Mouse (Mus musculus): ENCODE data around the gene Plekhg3. TPM values are rescaled to one million over a fixed set of nuclear protein-coding genes. Genes with fewer than 3 reads are reported as not detected.

The Plekhg3 gene
- polyA plus RNA-seq, 1 experiment = 49.6 TPM

GRCm38 (mm10) chr12:76556745-76557389 lies 26.2 kb downstream of the Plekhg3 start:
- peaks cover 18% of the 10 kb centered on the region for H3K4me1 ChIP-seq (ENCODE audit: control insufficient read depth, insufficient read depth, low read length)
- no peak overlapping the region for H3K4me3 ChIP-seq (ENCODE audit: insufficient read depth, low read length)
- TF ChIP-seq CTCF (IDR thresholded peaks at IDR 0.05; ENCODE audit: low read depth, low read length) (no peak), POLR2A (IDR thresholded peaks at IDR 0.05; ENCODE audit: borderline replicate concordance, low read depth, low read length) (no peak)
- no peak overlapping the region for H3K27ac ChIP-seq (ENCODE audit: insufficient read depth, low read depth, low read length)

GRCm38 (mm10) chr12:76558206-76558605 lies 27.5 kb downstream of the Plekhg3 start:
- TF ChIP-seq POLR2A (IDR thresholded peaks at IDR 0.05; ENCODE audit: borderline replicate concordance, low read depth, low read length) (no peak), CTCF (IDR thresholded peaks at IDR 0.05; ENCODE audit: low read depth, low read length) (no peak)
- Histone ChIP-seq H3K27ac (ENCODE audit: insufficient read depth, low read depth, low read length) (no peak overlapping the region), H3K4me1 (ENCODE audit: control insufficient read depth, insufficient read depth, low read length) (peaks cover 11% of the 10 kb centered on the region), H3K4me3 (ENCODE audit: insufficient read depth, low read length) (no peak overlapping the region)

GRCm38 (mm10) chr12:76562196-76562595 lies 31.5 kb downstream of the Plekhg3 start:
- Histone ChIP-seq H3K4me1 (ENCODE audit: control insufficient read depth, insufficient read depth, low read length) (no peaks in the 10 kb centered on the region), H3K27ac (ENCODE audit: insufficient read depth, low read depth, low read length) (no peak overlapping the region), H3K4me3 (ENCODE audit: insufficient read depth, low read length) (no peak overlapping the region)
- TF ChIP-seq POLR2A (IDR thresholded peaks at IDR 0.05; ENCODE audit: borderline replicate concordance, low read depth, low read length) = no peak
- TF ChIP-seq CTCF (IDR thresholded peaks at IDR 0.05; ENCODE audit: low read depth, low read length) = no peak

GRCm38 (mm10) chr12:76566284-76566683 lies 35.6 kb downstream of the Plekhg3 start:
- Histone ChIP-seq H3K4me3 (ENCODE audit: insufficient read depth, low read length) (no peak overlapping the region), H3K27ac (ENCODE audit: insufficient read depth, low read depth, low read length) (no peak overlapping the region), H3K4me1 (ENCODE audit: control insufficient read depth, insufficient read depth, low read length) (no peaks in the 10 kb centered on the region)
- TF ChIP-seq POLR2A (IDR thresholded peaks at IDR 0.05; ENCODE audit: borderline replicate concordance, low read depth, low read length) (no peak), CTCF (IDR thresholded peaks at IDR 0.05; ENCODE audit: low read depth, low read length) (no peak)

- Histone ChIP-seq H3K4me3 (ENCODE audit: insufficient read depth, low read length) (no peak overlapping the region), H3K27ac (ENCODE audit: insufficient read depth, low read depth, low read length) (no peak overlapping the region), H3K4me1 (ENCODE audit: control insufficient read depth, insufficient read depth, low read length) (no peaks in the 10 kb centered on the region)
- no peak for TF ChIP-seq CTCF (IDR thresholded peaks at IDR 0.05; ENCODE audit: low read depth, low read length)
- no peak for TF ChIP-seq POLR2A (IDR thresholded peaks at IDR 0.05; ENCODE audit: borderline replicate concordance, low read depth, low read length)
Measured at GRCm38 (mm10) chr12:76570221-76570940, 39.7 kb downstream of the Plekhg3 start.

GRCm38 (mm10) chr12:76571266-76571665 lies 40.6 kb downstream of the Plekhg3 start:
- no peak overlapping the region for H3K4me3 ChIP-seq (ENCODE audit: insufficient read depth, low read length)
- TF ChIP-seq CTCF (IDR thresholded peaks at IDR 0.05; ENCODE audit: low read depth, low read length) (no peak), POLR2A (IDR thresholded peaks at IDR 0.05; ENCODE audit: borderline replicate concordance, low read depth, low read length) (no peak)
- no peak overlapping the region for H3K27ac ChIP-seq (ENCODE audit: insufficient read depth, low read depth, low read length)
- H3K4me1 ChIP-seq (ENCODE audit: control insufficient read depth, insufficient read depth, low read length) = no peaks in the 10 kb centered on the region

- no peak overlapping the region for H3K27ac ChIP-seq (ENCODE audit: insufficient read depth, low read depth, low read length)
- no peaks in the 10 kb centered on the region for H3K4me1 ChIP-seq (ENCODE audit: control insufficient read depth, insufficient read depth, low read length)
- TF ChIP-seq CTCF (IDR thresholded peaks at IDR 0.05; ENCODE audit: low read depth, low read length) (no peak), POLR2A (IDR thresholded peaks at IDR 0.05; ENCODE audit: borderline replicate concordance, low read depth, low read length) (no peak)
- H3K4me3 ChIP-seq (ENCODE audit: insufficient read depth, low read length) = no peak overlapping the region
Measured at GRCm38 (mm10) chr12:76572261-76573251, 41.9 kb downstream of the Plekhg3 start.

GRCm38 (mm10) chr12:76573381-76573780 lies 42.7 kb downstream of the Plekhg3 start:
- TF ChIP-seq POLR2A (IDR thresholded peaks at IDR 0.05; ENCODE audit: borderline replicate concordance, low read depth, low read length) (no peak), CTCF (IDR thresholded peaks at IDR 0.05; ENCODE audit: low read depth, low read length) (no peak)
- no peak overlapping the region for H3K27ac ChIP-seq (ENCODE audit: insufficient read depth, low read depth, low read length)
- no peaks in the 10 kb centered on the region for H3K4me1 ChIP-seq (ENCODE audit: control insufficient read depth, insufficient read depth, low read length)
- H3K4me3 ChIP-seq (ENCODE audit: insufficient read depth, low read length) = no peak overlapping the region

- Histone ChIP-seq H3K4me3 (ENCODE audit: insufficient read depth, low read length) (no peak overlapping the region), H3K4me1 (ENCODE audit: control insufficient read depth, insufficient read depth, low read length) (peaks cover 4% of the 10 kb centered on the region), H3K27ac (ENCODE audit: insufficient read depth, low read depth, low read length) (no peak overlapping the region)
- TF ChIP-seq POLR2A (IDR thresholded peaks at IDR 0.05; ENCODE audit: borderline replicate concordance, low read depth, low read length) (no peak), CTCF (IDR thresholded peaks at IDR 0.05; ENCODE audit: low read depth, low read length) (no peak)
Measured at GRCm38 (mm10) chr12:76574815-76575214, 44.1 kb downstream of the Plekhg3 start.

All from bone marrow macrophage, adult 2 months (primary cell).